Mouse (Mus musculus): ENCODE results near the gene Tlr6. TPM values are rescaled to one million over a fixed set of nuclear protein-coding genes. Genes with fewer than 3 reads are reported as not detected.

The Tlr6 gene
- total RNA-seq (2014; rRNA removed) (0.07 and 0.16 TPM in 2 replicates), polyA plus RNA-seq (2015; fragmentation: Nextera tagmentation; extraction: Ambion mirVana) (0.34 and 0.48 TPM in 2 replicates)

- ATAC-seq: no peak
- Histone ChIP-seq H3K4me3 (ENCODE audit: low read length) (no peak within 1 kb of the TSS), H3K36me3 (ENCODE audit: insufficient read depth, low read length) (no peaks in the 10 kb centered on the region), H3K4me2 (ENCODE audit: low read depth, low read length) (no peak within 1 kb of the TSS), H3K27ac (no peak within 1 kb of the TSS), H3K27me3 (ENCODE audit: insufficient read depth, low read length) (no peaks in the 10 kb centered on the region), H3K4me1 (ENCODE audit: insufficient read depth, low read length) (no peaks in the 10 kb centered on the region), H3K9me3 (ENCODE audit: low read length) (no peaks in the 10 kb centered on the region), H3K9ac (replicated peaks; ENCODE audit: low read length) (no peak within 1 kb of the TSS)
- no peak for DNase-seq (ENCODE audit: low spot score)
- TF ChIP-seq CTCF (IDR thresholded peaks at IDR 0.05; ENCODE audit: low read depth): no peak
- 83% methylated on average over 13 of the region's 13 CpGs for WGBS
Measured at GRCm38 (mm10) chr5:64959843-64960230, at the start of gene Tlr6. Gene Tlr6 (minus strand): TSS chr5:64960097.

GRCm38 (mm10) chr5:65006011-65006491 lies 46.2 kb upstream of the Tlr6 start:
- DNase-seq (ENCODE audit: low spot score) (peak; percentile 52), ATAC-seq (peak; percentile 51; the same call in 1 of the 2 replicates)
- Histone ChIP-seq H3K27ac (peak overlapping the region; percentile 16; the same call in 1 of the 2 replicates), H3K4me2 (ENCODE audit: low read depth, low read length) (no peak overlapping the region), H3K9ac (replicated peaks; ENCODE audit: low read length) (no peak overlapping the region), H3K4me1 (ENCODE audit: insufficient read depth, low read length) (peaks cover 3% of the 10 kb centered on the region), H3K9me3 (ENCODE audit: low read length) (no peaks in the 10 kb centered on the region), H3K4me3 (ENCODE audit: low read length) (no peak overlapping the region), H3K27me3 (ENCODE audit: insufficient read depth, low read length) (no peaks in the 10 kb centered on the region), H3K36me3 (ENCODE audit: insufficient read depth, low read length) (no peaks in the 10 kb centered on the region)
- TF ChIP-seq CTCF (IDR thresholded peaks at IDR 0.05; ENCODE audit: low read depth): peak; percentile 44
- WGBS: 46% methylated on average over 4 of the region's 4 CpGs

GRCm38 (mm10) chr5:65005251-65005650 lies 45.4 kb upstream of the Tlr6 start:
- no peaks in the 10 kb centered on the region for H3K27me3 ChIP-seq (ENCODE audit: insufficient read depth, low read length)
- peaks cover 3% of the 10 kb centered on the region for H3K4me1 ChIP-seq (ENCODE audit: insufficient read depth, low read length)
- no peak overlapping the region for H3K4me3 ChIP-seq (ENCODE audit: low read length)
- H3K9me3 ChIP-seq (ENCODE audit: low read length): no peaks in the 10 kb centered on the region
- TF ChIP-seq CTCF (IDR thresholded peaks at IDR 0.05; ENCODE audit: low read depth): no peak
- no peak overlapping the region for H3K4me2 ChIP-seq (ENCODE audit: low read depth, low read length)
- H3K36me3 ChIP-seq (ENCODE audit: insufficient read depth, low read length): no peaks in the 10 kb centered on the region
- DNase-seq (ENCODE audit: low spot score) (no peak), ATAC-seq (no peak)
- 0 out of 2 replicates have a peak overlapping the region, but pooled peaks have one; percentile 16 for H3K27ac ChIP-seq
- no peak overlapping the region for H3K9ac ChIP-seq (replicated peaks; ENCODE audit: low read length)
- WGBS: 92% methylated on average over 4 of the region's 4 CpGs

- H3K4me2 ChIP-seq (ENCODE audit: low read depth, low read length): no peak overlapping the region
Measured at GRCm38 (mm10) chr5:65003946-65004535, 44.1 kb upstream of the Tlr6 start.

GRCm38 (mm10) chr5:65002940-65003824 lies 43.3 kb upstream of the Tlr6 start:
- Histone ChIP-seq H3K9me3 (ENCODE audit: low read length) (no peaks in the 10 kb centered on the region), H3K4me1 (ENCODE audit: insufficient read depth, low read length) (peaks cover 3% of the 10 kb centered on the region), H3K27me3 (ENCODE audit: insufficient read depth, low read length) (no peaks in the 10 kb centered on the region), H3K4me3 (ENCODE audit: low read length) (no peak overlapping the region), H3K36me3 (ENCODE audit: insufficient read depth, low read length) (no peaks in the 10 kb centered on the region), H3K4me2 (ENCODE audit: low read depth, low read length) (no peak overlapping the region), H3K9ac (replicated peaks; ENCODE audit: low read length) (no peak overlapping the region), H3K27ac (peak overlapping the region; percentile 59; the same call in 1 of the 2 replicates)
- 48% methylated on average over 10 of the region's 10 CpGs for WGBS
- peak; percentile 73 for TF ChIP-seq CTCF (IDR thresholded peaks at IDR 0.05; ENCODE audit: low read depth)
- peak; percentile 73 for DNase-seq (ENCODE audit: low spot score)
- ATAC-seq: peak; percentile 65

More at GRCm38 (mm10) chr5:65003946-65004535, 44.1 kb upstream of the Tlr6 start:
- H3K36me3 ChIP-seq (ENCODE audit: insufficient read depth, low read length): no peaks in the 10 kb centered on the region
- no peaks in the 10 kb centered on the region for H3K9me3 ChIP-seq (ENCODE audit: low read length)
- ATAC-seq (no peak), DNase-seq (ENCODE audit: low spot score) (no peak)
- no peak overlapping the region for H3K4me3 ChIP-seq (ENCODE audit: low read length)
- no peak overlapping the region for H3K27ac ChIP-seq
- no peak for TF ChIP-seq CTCF (IDR thresholded peaks at IDR 0.05; ENCODE audit: low read depth)
- no peak overlapping the region for H3K9ac ChIP-seq (replicated peaks; ENCODE audit: low read length)
- H3K27me3 ChIP-seq (ENCODE audit: insufficient read depth, low read length): no peaks in the 10 kb centered on the region
- peaks cover 3% of the 10 kb centered on the region for H3K4me1 ChIP-seq (ENCODE audit: insufficient read depth, low read length)
- 64% methylated on average over 7 of the region's 7 CpGs for WGBS

- Histone ChIP-seq H3K4me1 (ENCODE audit: insufficient read depth, low read length) (no peaks in the 10 kb centered on the region), H3K27me3 (ENCODE audit: insufficient read depth, low read length) (no peaks in the 10 kb centered on the region), H3K4me2 (ENCODE audit: low read depth, low read length) (no peak overlapping the region), H3K9me3 (ENCODE audit: low read length) (no peaks in the 10 kb centered on the region), H3K27ac (no peak overlapping the region), H3K36me3 (ENCODE audit: insufficient read depth, low read length) (no peaks in the 10 kb centered on the region), H3K9ac (replicated peaks; ENCODE audit: low read length) (no peak overlapping the region), H3K4me3 (ENCODE audit: low read length) (no peak overlapping the region)
- TF ChIP-seq CTCF (IDR thresholded peaks at IDR 0.05; ENCODE audit: low read depth): no peak
- WGBS: 97% methylated on average over 2 of the region's 2 CpGs
- DNase-seq (ENCODE audit: low spot score) (no peak), ATAC-seq (no peak)
Measured at GRCm38 (mm10) chr5:64995408-64995807, 35.5 kb upstream of the Tlr6 start.

All from hindbrain, postnatal 0 days (tissue).